Mouse (Mus musculus): Measurements from ENCODE around the gene Fbxo7. TPM values are rescaled to one million over a fixed set of nuclear protein-coding genes. Genes with fewer than 3 reads are reported as not detected.

Gene Fbxo7
- total RNA-seq, 1 experiment from 2014 or later, result 32.5 TPM

DNA sequence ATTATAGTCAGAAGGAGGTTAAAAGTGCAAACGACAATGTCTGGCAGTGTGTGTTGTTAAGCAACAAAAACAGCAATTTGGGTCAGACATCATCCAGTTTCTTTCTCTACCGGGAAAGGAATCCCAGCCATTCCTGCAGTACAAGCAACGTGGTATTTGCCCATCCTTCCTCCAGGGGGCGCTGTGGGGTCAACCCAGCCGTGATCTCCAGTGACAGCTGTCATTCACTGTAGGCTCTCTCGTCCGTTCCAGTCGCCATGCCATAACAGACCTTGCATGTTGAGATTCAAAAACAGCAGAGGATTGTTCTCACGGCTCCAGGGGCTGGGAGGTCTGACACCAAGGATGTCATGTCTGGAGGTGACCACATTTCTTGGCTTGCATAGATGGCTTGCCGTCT lies 70.1 kb downstream of the Fbxo7 start:
- DNase-seq, result peak; percentile 18

DNA sequence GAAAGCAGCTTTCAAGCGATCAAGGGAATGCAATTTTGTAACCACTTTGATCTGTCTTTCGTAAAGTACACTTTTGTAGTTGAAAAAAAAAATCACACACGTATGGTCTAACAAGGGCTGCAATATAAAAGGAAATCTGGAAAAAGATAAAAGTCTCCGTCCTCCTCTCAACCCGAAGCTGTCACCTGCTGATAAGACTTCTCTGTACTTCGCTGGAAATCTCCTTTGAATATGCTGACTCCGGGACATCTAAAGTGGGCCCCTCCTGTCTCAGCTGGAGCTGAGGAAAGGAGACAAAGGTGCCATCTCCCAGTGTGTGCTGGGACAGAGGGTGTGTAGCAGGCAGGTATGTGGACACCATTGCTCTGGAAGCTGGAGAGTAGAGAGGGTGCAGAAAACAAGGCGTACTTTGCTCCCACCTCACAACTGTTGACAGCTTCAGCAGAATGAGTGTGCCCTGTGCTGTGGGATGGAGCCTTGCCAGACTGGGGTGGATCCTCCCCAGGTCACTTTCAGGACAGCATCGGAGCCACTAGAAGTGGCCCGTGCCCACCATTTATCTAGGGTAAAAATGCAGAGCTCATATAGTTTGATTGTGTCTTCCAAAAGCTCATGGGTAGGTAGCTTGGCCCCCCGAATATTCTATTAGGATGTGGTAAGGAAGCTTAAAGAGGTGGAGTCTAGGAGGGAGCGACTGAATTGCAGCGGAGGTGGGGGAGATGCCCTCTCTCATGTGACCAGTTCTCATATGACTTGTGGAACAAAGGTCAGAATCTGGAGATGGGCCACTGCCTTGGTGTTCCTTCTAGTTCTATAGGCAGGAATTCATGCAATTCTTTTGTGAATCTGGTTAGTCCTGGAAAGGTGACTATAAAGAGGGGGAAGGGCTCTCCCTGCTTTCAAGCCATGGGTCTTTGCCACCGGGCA lies 71.6 kb downstream of the Fbxo7 start:
- DNase-seq, result no peak

DNA sequence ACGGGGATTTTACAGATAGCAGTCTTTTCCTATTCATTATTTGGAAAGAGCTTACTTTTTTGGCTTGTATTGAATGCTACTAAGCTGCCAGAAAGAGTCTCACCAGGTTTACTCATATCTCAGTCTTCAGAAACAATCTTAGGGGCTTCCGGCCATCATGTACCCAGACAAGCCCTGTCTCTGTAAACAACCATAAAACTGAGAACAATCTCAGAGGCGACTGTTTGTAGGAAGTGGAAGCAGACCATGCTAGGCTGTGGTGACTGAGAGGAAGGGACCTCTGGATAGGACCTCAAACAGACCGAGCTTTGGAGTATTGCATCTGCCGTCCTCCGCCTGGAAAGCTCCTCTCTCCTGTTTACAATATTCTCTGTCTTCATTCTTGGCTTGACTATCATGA lies 76.6 kb downstream of the Fbxo7 start:
- DNase-seq, result no peak

DNA sequence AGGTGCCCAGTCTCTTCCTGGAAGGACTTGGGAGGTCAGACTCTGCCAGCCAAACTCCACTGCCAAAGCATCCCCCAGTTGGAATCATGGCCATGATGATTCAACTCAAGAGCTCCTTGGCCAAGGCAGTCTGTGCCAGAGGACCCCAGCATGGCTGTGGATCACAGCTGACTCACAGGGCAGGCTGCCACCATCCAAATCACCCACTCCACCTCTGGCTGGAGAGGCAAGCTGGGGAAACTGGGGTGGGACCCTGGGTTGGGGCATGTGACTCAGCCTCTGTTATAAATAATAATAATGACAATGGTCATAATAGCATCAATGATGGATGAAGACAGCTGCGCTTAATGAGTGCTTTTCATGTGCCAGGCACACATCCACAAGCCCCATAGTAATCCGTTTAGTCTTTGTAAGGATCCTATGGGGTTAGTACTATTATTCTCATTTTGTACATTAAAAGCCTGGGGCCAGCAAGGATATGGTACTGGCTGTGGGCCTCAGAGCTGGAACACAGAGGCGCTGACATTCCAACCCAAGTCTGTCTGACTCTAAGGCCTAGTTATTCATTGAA lies 78.6 kb downstream of the Fbxo7 start:
- peak; percentile 38 for DNase-seq

Other genes with a start within 250 kb of the Fbxo7 start
- gene Pwp1, start 192.5 kb upstream of the Fbxo7 start, total RNA-seq (2021), result 22.6 and 23.5 TPM in 2 replicates
- gene Prdm4, start 104.8 kb upstream of the Fbxo7 start, total RNA-seq (2021), result 15.5 and 16.1 TPM in 2 replicates
- not detected in 2 replicates for gene Ascl4, start 94.3 kb upstream of the Fbxo7 start, total RNA-seq (2021)
- 106 and 127 TPM in 2 replicates for gene Rtcb, start 64.1 kb upstream of the Fbxo7 start, total RNA-seq (2021)
- 1.4 and 2.2 TPM in 2 replicates for gene Bpifc, start 10.1 kb upstream of the Fbxo7 start, total RNA-seq (2021)

Measured in adrenal gland, postnatal 25 days (tissue).